ENCODE assay signal across 8 mouse cellular contexts in genomic region chr9:3258396-3259300, GRCm38 (mm10).
DNase-seq lines count a peak whose midpoint lies in the region; ATAC-seq lines count a peak whose summit lies in the region.

No protein-coding gene starts in this region.

- no peak overlapping the region for H3K4me2 ChIP-seq in forebrain, embryonic 14.5 days (ENCODE audit: low read length)
- no peak overlapping the region for H3K4me2 ChIP-seq in hindbrain, embryonic 12.5 days (replicated peaks)

- H3K9ac ChIP-seq in forebrain, embryonic 14.5 days (ENCODE audit: low read length), result no peak overlapping the region
- H3K9ac ChIP-seq in hindbrain, embryonic 12.5 days, result no peak overlapping the region

- peak; percentile 14 to 83 for DNase-seq in left cerebral cortex, postnatal 10 days (ENCODE audit: extremely low spot score in 1 of 2, low spot score in 2 of 2)
- no peak for DNase-seq in left cerebral cortex, adult 11 months (ENCODE audit: low spot score)
- DNase-seq in brain, embryonic 18.5 days (ENCODE audit: low read depth, low spot score), result peak; percentile 57
- peak; percentile 90 for DNase-seq in forebrain, embryonic 14.5 days (ENCODE audit: low spot score)
- DNase-seq in left cerebral cortex, postnatal 25 days (ENCODE audit: low spot score in 2 of 2), result peak; percentile 32 to 52
- DNase-seq in mesoderm, embryonic 11.5 days (ENCODE audit: low read depth, low spot score), result peak; percentile 100
- peak; percentile 99 for DNase-seq in skeletal muscle tissue, adult 2 months (ENCODE audit: low read depth, low spot score)

- H3K9me3 ChIP-seq in forebrain, embryonic 14.5 days (replicated peaks; ENCODE audit: control insufficient read depth, low read length), result peaks cover 12% of the 10 kb centered on the region
- H3K9me3 ChIP-seq in hindbrain, embryonic 12.5 days (replicated peaks), result peaks cover 63% of the 10 kb centered on the region

- no peak overlapping the region for H3K4me3 ChIP-seq in forebrain, embryonic 14.5 days (ENCODE audit: low read depth, low read length)
- no peak overlapping the region for H3K4me3 ChIP-seq in hindbrain, embryonic 12.5 days

- no peak overlapping the region for H3K27ac ChIP-seq in forebrain, embryonic 14.5 days (ENCODE audit: low read depth, low read length)
- H3K27ac ChIP-seq in hindbrain, embryonic 12.5 days, result no peak overlapping the region

- ATAC-seq in forebrain, embryonic 14.5 days, result peak; percentile 99
- ATAC-seq in hindbrain, embryonic 12.5 days (ENCODE audit: low FRiP score), result peak; percentile 99

- H3K27me3 ChIP-seq in forebrain, embryonic 14.5 days (replicated peaks; ENCODE audit: control insufficient read depth, insufficient read depth, low read length), result peaks cover 3% of the 10 kb centered on the region; the same call in 1 of the 2 replicates
- no peaks in the 10 kb centered on the region for H3K27me3 ChIP-seq in hindbrain, embryonic 12.5 days

- 66% methylated on average over 10 of the region's 10 CpGs for WGBS in forebrain, embryonic 14.5 days
- 63% methylated on average over 10 of the region's 10 CpGs for WGBS in hindbrain, embryonic 12.5 days

- no peaks in the 10 kb centered on the region for H3K36me3 ChIP-seq in forebrain, embryonic 14.5 days (ENCODE audit: control insufficient read depth, insufficient read depth, low read length)
- no peaks in the 10 kb centered on the region for H3K36me3 ChIP-seq in hindbrain, embryonic 12.5 days

- no peaks in the 10 kb centered on the region for H3K4me1 ChIP-seq in forebrain, embryonic 14.5 days (ENCODE audit: control insufficient read depth, insufficient read depth, low read length)
- H3K4me1 ChIP-seq in hindbrain, embryonic 12.5 days, result no peaks in the 10 kb centered on the region

- intact Hi-C loops in left cerebral cortex, postnatal 10 days (cut with DNase I), result no loop called here
- intact Hi-C loops in left cerebral cortex, postnatal 25 days (cut with DNase I), result no loop called here
